Mouse (Mus musculus): ENCODE data around the gene Celf5.

Gene Celf5

DNA sequence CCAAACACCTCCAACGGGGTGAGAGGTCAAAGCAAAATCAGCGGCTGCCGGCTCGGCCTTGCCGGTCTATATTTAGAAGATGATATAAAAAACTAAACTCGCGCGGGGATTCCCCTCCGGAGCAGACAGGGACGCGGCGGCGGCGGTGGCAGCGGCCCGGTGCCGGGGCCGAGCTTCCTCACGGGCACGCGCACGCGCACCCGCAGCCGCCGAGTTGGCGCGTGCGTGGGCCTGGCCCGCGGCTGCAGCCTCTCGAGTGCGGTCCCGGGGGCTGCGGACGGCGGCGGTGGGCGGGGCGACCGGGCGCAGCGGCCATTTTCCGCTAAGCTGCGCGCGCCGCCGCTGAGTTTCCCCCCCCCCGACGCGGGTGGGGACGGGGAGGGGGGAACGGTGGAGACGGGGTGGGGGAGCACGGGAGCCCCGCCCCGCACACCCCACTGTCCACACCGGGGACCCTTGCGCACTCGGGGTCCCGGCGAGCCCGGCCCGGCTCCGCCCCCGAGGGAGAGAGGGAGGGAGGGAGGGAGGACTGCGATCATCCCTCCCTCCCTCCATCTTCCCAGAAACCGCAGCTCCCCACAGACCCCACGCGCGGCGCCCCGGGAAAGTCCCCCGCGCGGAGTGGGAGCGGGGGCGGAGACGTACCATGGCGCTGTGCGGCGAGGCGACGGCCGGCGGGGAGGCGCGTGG lies 52.2 kb downstream of the Celf5 start:
- CTCF ChIA-PET = no interaction called here

DNA sequence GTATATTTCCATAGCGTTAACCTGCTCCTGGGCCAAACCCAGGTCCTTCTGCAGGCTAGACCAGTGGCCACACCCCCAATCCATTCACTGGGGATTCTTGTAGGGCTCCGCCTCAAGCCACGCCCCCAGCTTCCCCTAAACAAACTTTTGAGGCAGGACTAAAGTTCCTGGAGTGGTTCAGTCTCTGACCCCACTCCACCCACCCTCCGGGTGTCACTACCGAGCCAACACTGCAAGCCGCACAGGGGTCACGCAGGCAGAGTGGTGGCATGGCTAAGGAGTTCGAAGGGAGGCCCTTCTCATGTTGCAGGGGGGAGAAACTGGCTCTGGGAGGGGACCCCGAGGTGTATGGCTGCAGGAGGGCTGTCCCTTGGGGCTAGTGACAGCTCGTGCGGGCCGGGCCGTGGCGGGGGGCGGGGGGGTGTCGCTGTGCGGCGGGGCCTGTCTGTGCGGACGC lies 52.9 kb downstream of the Celf5 start:
- CTCF ChIA-PET = no interaction called here

DNA sequence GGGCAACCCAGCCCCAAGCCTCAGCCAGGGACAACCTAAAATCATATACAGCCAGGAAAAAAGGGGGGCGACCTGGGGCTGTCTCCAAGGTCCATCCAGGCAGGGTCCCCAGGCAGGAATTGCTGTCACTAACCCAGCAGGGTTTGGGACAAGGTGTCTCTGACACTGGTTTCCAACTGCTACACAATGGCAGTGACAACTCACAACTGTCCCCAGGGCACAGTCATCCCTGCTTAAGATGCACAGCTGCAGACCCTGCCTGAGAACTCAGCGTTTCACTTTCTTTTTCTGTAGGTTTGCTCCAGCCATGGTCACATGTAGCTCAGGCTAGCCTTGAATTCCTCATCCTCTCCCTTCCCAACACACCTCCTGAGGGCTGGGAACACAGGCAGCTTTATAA lies 53.4 kb downstream of the Celf5 start:
- CTCF ChIA-PET = no interaction called here

DNA sequence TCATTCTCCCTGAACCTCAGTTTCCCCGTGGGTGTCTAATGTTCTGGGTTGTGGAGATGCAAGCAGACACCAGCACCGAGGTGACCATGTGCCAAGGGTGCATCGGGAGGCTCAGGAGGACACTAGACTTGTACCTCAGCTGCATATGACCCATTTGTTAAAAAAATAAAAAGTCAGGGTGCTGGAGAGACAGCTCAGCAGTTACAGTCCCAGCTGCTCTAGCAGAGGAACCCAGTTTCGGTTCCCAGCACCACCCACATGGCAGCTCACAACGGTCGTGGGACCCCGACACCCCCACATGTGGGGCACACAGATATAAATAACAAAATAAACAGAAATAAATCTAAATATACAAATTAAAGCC lies 54.0 kb downstream of the Celf5 start:
- CTCF ChIA-PET = no interaction called here

DNA sequence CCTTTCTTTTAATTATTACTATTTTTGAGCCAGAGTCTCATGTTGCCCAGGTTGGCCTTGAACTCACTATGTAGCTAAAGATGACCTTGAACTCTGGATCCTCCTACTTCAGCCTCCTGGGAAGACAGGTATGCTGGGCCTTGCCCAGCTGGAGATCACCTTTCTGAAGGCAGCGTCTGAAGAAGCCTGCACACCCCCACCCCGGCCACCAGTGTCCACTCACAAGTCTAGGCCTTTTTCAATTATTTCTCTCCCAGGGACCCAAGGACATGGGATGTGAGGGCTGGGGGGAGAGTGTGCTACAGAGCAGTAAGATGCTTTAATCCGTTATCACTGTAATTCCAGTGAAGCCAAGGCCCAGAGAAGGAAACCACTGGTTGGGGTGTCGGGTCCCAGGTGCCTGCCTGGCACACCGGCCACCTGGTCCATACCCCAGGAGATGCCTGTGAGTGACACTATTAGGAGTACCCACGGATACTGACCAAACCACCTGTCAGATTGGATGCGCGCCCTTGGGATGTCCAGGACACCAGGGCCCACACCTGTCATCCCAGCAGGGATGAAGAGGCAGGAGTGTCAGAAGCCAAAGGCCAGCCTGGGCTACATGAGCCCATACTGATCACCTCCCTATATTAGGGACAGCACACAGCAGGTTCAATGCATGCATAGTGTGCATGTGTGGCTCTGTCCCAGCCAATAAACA lies 54.6 kb downstream of the Celf5 start:
- CTCF ChIA-PET = interaction anchor here (0.7 kb wide), 1 partner anchor 695 kb away, joined by 4 read pairs; no protein-coding TSS in a partner anchor

DNA sequence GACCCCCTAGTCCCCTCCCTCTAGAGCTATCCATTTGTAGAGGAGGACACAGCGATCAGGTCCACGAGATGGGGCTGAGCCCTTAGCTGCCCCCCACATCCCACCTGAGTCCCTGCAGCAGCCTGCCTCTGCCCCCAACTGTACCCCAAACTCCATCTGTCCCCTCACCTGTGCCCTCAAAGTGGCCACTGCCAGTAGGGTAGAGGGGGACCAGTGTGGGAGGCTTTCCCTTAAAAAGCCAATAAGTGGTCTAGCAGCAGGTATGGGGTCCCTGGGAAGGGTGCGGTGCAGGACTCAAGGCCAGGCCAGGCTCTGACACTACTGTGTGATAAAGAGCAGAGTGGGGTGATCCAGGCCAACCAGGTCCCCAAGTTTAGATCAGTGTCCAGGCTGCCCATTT lies 55.2 kb downstream of the Celf5 start:
- CTCF ChIA-PET = interaction anchor here (0.6 to 0.7 kb wide), 3 partner anchors 128 to 694 kb away, joined by 4 to 5 read pairs (median 4); no protein-coding TSS in a partner anchor

DNA sequence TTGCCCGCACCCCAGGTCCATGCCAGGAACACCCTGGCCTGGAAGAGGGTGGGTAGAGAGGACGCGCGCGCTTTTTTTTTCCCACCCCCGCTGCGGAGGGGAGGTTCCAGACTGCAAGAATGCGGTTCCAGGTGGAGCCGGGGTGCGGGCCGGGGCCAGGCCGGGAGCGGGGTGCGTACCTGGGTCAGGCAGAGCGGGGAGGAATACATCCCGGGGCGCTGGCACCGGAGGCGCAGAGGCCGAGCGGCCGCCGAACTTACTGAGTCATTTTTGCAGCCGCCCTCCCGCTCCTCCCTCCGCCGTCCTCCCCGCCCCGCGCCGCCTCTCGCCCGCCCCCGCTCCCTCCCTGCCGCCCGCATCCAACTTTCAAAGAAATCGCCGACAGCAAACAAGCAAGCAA lies 55.6 kb downstream of the Celf5 start:
- CTCF ChIA-PET = interaction anchor here (0.6 kb wide), 2 partner anchors 128 to 141 kb away, joined by 4 to 5 read pairs; no protein-coding TSS in a partner anchor

DNA sequence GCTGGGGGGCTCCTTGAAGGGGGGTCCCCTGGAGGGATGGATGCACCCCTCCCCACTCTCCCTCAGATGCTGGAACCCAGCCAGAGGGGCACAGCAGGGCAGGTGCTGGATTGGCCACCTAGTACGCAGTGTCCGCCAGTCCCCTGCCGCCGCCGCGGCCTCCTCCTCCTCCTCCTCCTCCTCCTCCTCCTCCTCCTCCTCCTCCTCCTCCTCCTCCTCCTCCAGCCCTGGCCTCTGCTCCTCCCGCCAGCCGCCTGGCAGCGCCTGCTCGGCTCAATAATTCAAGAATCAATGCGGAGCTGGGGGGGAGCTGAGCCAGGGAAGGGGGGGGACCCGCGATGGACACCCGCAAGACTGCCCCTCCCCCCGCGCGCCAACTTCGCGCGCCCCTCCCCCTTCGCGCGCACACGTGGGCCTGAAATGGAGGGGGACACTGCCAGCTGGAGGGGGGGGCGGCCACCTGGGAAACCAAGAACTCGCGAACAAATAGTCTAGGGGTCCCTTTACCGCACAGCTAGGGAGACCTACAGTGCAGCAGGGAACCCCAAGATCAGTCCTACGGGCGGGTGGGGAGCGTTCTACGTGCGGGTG lies 56.3 kb downstream of the Celf5 start:
- CTCF ChIA-PET = interaction anchor here (0.7 kb wide), 2 partner anchors 9 to 130 kb away, joined by 3 to 9 read pairs; no protein-coding TSS in a partner anchor

DNA sequence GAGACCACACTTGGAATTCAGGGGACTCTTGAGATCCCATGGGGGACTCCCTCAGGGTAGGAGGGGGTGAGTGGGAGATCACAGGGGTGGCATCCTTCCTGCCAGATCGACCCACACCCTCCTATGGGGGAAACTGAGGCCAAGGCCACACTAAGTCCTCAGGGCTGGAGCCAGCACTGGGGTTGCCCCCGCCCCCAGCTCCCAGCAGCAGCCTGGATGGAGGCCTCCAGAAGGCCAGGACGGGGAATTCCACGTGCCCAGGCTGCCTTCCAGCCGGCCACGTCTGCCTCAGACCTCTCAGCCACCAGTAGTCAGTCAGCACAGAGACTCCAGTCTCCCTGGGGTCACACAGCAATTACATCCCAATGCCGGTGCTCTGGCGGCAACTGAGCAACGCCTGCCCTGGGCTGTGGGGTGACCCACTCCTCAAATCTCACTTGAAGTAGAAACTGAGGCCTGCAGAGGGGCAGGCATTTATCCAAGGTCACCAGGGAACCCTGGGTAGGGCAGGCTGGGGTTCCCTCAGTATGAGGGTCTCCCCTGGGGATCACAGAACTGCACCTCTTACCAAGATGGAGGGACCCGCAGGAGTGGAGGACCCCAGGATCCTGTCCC lies 57.2 kb downstream of the Celf5 start:
- CTCF ChIA-PET = interaction anchor here (0.7 kb wide), 1 partner anchor 29 kb away, joined by 5 read pairs; no protein-coding TSS in a partner anchor

DNA sequence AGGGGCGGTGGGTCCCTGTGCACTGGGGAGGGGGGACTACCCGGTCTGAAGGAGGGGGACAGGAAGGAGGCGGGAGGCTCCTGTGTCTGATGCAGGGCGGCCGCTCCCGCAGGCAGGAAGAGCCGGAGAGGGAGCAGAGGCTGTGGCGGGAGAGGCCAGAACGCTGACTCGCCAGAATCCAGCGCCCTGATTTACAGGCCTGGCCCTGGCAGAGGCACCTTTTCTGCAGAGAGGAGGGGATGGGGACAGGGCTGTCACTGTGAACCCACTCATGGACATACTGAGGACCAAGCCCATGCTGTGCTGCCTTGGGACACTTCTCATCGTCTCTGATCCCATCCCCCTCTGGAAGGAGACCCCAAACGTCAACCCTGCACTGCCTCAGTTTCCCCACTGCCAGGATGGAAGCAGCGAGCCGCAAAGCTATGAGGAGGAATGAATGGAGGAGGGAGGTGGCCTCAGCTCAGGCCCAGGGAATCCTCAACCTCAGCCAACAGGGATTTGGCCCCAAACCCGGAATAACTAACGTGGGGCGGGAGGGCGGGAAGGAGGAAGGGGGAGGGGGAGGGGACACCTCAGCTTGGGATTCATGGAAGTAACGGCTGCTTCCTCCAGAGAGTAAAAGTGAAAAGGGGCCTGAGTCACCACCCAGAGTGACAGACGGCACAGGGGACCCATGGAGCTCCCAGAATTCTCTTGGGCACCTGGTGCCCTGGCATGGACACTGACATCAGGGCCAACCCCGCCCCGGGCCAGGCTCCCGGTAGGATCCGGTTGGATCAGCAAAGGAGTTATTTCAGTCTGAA lies 58.1 kb downstream of the Celf5 start:
- CTCF ChIA-PET = interaction anchor here (0.6 kb wide), 1 partner anchor 127 kb away, joined by 3 read pairs; no protein-coding TSS in a partner anchor

DNA sequence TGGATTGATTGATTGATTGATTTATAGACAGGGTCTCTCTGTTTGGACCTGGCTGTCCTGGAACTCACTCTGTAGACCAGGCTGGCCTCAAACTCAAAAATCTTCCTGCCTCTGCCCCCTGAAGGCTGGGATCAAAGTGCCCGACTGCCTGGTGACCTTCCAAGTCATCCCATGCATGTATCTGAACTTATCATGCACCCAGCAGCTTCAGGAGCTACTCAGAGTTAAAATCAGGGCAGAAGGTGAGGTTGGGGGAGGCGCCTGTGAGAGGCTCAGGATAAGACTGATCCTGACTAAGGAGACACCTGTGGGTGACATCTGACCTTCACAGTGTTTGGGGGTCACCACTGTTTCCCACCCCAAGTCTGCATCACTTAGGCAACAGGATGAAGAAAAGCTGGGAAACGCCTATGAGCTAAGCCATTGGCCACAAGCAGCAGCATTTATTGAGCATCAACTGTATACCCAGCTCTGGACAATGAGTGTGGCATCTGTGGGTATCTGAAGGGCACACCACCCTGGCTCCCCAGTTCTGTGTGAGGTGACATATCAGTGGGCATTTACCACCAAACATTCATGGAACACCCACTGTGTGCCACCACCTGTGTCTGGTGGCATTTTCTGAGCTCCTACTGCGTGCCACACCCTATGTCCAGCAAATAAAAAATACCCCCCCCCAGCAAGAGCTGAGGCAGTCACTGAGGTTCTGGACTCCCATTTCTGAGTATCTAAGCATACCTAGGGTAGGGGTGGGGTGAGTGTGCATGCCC lies 58.8 kb downstream of the Celf5 start:
- CTCF ChIA-PET = no interaction called here

DNA sequence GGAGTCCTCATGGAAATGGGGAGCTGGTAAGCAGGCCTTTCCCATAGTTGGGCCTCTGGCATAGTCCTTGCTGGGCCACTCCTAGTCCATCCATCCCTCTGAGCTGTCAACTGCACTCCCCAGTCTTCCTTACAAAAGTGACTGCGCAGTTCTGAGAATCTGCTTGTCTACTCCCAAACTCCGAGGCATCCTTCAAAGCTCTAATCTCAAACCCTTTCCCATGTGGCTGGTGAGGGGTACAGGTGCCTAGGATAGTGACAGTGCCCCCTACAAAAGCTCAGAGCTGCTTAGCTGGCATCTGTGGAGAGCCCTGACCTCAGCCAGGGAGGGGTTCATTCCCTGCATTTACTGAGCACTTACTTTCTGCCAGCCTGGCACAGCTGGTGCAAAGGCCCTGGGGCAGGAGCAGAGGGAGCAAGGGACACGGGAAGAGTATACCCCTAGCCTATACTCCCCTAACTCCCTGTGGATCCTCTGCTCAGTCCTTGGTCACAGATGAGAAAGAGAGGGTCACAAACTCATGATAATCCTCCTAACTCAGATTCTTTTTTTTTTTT lies 59.8 kb downstream of the Celf5 start:
- CTCF ChIA-PET = no interaction called here

DNA sequence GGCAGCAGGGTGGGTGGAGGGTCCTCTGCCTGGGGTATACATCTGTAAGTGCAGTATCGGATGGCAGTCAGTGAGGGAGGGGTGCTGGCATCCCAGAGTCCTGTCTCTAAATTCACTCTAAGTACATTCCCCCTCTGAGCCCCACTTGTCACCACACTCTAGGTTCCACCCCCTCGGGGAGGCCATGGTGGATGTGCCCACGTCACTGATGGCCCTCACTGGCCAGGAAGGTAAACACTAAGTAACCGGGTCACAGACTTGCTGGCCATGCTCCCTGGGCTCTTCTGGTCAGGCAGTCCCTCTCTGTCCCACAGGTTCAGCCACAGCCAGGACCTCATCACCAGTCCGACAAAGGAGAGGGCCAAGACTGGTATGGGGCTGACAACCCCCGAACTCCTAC lies 60.3 kb downstream of the Celf5 start:
- CTCF ChIA-PET = interaction anchor here (0.5 kb wide), 1 partner anchor 13 kb away, joined by 3 read pairs; no protein-coding TSS in a partner anchor

DNA sequence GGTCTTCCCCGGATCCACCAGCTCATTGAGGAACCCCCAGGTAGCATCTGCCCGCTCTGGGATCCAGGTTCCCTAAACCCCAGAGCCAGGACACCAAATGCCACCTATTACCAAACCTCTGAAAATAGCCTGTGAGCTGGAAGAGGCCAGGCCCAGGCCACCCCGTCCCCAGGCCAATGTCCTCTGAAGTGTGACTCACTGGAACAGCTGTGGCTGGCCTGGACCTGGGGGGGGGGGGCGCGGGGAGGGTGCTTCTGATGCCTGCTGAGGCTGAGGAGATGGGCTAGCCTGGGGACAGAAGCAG lies 60.8 kb downstream of the Celf5 start:
- CTCF ChIA-PET = interaction anchor here (0.5 kb wide), 1 partner anchor 12 kb away, joined by 3 read pairs; no protein-coding TSS in a partner anchor

DNA sequence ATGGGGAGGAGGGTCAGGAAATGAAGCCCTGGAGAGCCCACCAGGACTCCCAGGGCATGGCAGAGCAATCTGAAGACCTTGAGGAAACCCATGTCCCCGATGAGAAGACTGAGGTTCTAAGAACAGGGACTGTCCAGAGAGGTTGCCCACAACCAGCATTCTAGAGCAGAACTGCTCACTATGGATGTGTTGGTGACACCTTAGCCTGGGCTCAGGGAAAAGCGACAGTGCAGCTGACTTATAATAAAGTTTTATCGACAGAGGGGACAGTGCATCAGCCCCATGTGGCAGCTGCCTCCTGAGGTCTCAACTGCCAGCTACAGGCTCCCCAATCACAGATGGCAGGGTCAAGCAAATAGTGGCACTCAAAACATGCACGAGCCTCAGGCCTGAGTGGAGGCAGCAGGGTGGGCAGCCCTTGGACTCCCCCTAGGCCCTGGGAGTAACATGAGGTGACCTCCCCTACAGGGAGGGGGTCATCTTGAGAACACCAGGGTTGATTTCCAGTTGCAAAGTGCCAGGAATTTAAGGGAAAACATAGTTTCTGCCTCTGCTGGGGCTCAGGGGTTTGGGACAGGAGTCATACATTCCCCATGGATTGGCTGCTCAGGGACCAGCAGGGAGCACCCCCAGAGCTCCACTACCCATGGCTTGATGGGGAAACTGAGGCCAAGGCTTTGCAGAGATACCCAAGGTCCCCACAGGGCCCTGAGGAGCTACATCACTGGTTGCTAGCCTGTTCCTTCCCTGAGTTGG lies 61.3 kb downstream of the Celf5 start:
- CTCF ChIA-PET = no interaction called here

DNA sequence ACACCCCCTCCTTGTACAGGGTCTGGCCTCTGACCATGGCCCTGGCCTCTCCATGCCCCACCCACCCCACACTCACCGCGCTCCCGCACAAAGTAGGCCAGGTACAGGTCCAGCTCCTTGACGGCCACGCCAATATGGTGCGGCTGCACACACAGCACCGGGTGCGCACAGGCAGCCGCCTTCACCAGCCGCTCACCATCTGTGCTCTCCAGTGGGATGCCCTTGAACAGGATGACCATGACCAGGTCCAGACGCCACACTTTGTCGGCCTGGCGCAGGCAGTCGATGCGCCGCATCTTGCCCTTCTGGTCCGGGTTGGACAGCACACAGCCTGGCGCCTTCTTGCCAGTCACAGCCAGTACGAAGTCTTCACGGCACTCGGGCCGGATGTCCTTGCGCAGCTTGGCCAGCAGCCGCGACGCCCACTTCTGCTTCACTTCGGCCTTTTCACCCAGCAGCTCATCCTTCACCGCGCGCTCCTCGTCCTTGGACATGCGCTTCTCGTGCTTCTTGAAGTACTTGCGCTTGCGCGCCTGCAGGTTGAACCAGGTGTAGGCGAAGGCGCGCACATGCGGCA lies 62.2 kb downstream of the Celf5 start:
- CTCF ChIA-PET = no interaction called here

DNA sequence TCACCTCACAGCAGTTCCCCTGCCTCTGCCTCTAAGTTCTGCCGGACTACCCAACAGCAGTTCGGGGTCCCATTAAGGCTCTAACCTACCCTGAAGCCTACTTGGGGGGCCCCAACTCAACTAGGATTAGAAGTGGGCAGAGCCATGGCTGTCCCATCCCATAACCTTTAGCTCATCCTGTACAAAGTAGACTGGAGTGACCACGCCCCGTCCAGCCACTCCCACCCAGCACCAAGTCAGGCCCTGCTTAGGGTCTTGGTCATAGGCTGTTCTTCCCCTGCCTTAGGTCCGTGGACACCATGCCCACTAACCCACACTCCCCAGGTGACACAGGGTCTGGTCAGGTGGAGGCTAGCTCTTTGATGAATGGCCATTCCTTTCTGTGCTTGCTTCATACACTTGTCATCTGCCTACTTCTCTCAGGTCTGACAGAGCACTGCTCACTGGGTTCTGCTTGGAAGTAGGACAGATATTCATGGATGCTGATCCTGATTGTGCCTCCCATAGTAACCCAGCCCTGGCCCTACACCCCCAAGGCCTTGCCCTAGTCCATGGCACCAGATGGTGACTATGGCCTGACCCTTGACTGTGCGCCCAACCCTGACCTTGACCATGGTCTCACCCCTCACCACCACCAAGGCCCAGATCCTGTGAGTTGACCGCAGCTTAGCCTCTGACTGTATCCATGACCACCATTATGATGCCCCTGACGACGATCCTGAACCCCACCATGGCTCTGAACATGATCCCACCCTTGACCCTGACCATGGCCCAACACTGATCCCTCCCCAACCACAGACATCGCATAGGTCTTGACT lies 63.2 kb downstream of the Celf5 start:
- CTCF ChIA-PET = interaction anchor here (0.6 to 0.7 kb wide), 2 partner anchors 22 to 90 kb away, joined by 3 to 11 read pairs; no protein-coding TSS in a partner anchor

All from spleen, embryonic (tissue).